Mouse (Mus musculus): ENCODE measurements around the gene Fez1. TPM values are rescaled to one million over a fixed set of nuclear protein-coding genes. Genes with fewer than 3 reads are reported as not detected.
A peak's percentile ranks its signal among the peaks of the same experiment; 100 is the strongest.

The Fez1 gene
- total RNA-seq, 2 experiments from 2014 or later, result 1.0 to 1.7 TPM

GRCm38 (mm10) chr9:36885237-36885636 lies 63.6 kb downstream of the Fez1 start:
- intact Hi-C loops (cut with DNase I), result no loop called here
- DNase-seq, result peak in 1 of 2 experiments; percentile 7

GRCm38 (mm10) chr9:36890552-36890951 lies 68.9 kb downstream of the Fez1 start:
- intact Hi-C loops (cut with DNase I), result loop anchor here (10.0 kb wide), 1 partner anchor 434 kb away; no protein-coding TSS in a partner anchor
- DNase-seq, result peak; percentile 40 to 66

DNA sequence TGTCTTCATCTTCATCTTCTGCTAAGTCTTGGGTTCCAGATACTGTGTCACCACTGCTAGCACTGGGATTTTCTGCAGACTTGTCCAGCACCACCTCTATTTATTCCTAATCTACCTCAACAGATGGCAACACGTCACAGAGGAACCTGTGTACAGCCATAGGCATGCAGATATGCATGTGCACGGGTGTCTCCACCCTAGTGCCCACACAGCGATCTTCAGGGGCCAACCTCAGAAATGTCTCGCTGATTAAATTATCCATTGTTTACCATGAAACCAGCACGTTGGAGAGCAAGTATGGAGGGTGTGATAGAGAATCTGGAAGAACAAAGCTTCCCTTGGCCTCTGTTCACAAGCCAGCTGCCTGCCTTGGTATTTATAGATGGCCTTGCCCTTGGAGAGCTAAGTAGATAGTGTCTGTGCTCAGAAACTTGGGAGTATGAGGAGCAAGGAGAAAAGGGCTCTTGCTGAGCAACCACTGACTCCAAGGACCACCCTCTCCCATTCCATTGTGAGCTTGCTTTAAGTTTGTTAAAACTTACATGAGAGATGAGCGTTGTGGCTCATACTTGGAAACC lies 71.8 kb downstream of the Fez1 start:
- DNase-seq, result no peak
- intact Hi-C loops (cut with DNase I), result loop anchor here (10.0 kb wide), 1 partner anchor 431 kb away; no protein-coding TSS in a partner anchor

- intact Hi-C loops (cut with DNase I), result loop anchor here (1.0 to 10.0 kb wide), 3 partner anchors 74 to 431 kb away; no protein-coding TSS in a partner anchor
- peak in 1 of 2 experiments; percentile 5 for DNase-seq
Observed at GRCm38 (mm10) chr9:36894242-36894641, 72.6 kb downstream of the Fez1 start.

- intact Hi-C loops (cut with DNase I), result loop anchor here (2.0 to 10.0 kb wide), 3 partner anchors 252 to 430 kb away; partner anchors contain the start of gene Pknox2
- DNase-seq, result peak; percentile 43 to 54
Observed at GRCm38 (mm10) chr9:36895009-36895693, 73.5 kb downstream of the Fez1 start.

GRCm38 (mm10) chr9:36898560-36898959 lies 76.9 kb downstream of the Fez1 start:
- intact Hi-C loops (cut with DNase I), result loop anchor here (5.0 to 10.0 kb wide), 2 partner anchors 249 to 426 kb away; partner anchors contain the start of gene Pknox2
- peak; percentile 48 to 55 for DNase-seq

DNA sequence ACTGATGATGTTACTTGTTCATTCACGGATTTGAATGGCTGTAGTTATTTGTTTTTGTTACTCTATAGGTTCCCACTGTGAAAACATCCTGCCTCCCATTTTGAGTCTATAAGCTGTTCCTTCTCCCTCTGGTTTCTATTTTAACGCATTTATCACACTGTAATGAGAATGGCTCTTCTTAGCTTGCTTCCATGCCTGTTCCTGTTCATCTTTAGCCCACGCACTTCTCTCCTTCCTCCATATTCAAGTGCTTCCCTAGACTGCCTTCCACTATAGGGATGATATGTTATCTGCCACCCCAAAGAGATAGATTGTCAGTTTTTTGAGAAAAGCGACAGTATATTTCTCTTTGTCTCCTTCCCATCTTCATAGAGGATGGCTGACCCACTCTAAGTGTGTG lies 78.8 kb downstream of the Fez1 start:
- no peak for DNase-seq
- intact Hi-C loops (cut with DNase I), result no loop called here

- DNase-seq, result no peak
- intact Hi-C loops (cut with DNase I), result no loop called here
Observed at GRCm38 (mm10) chr9:36905452-36905851, 83.8 kb downstream of the Fez1 start.

DNA sequence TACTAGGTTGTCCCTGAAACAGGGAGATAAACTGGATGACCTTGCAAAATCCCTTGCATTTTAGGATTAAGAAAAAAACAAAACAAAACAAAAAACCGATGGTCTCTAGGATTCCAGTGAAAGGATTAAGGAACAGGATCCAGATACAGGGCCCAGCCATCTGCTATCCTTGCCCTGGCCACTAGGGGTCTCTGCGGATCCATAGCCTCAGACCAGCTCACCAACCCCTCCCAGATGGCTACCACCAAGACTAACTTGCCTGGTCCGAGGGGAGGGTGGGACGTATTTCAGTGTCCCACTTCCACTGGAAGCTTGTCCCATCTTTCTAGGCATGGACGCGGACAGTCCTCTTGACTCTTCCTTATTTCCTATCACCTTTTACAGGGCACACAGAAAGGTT lies 94.7 kb downstream of the Fez1 start:
- DNase-seq, result peak; percentile 80 to 81
- intact Hi-C loops (cut with DNase I), result loop anchor here (1.0 to 5.0 kb wide), 3 partner anchors 54 to 314 kb away; partner anchors contain the start of gene Pknox2

DNA sequence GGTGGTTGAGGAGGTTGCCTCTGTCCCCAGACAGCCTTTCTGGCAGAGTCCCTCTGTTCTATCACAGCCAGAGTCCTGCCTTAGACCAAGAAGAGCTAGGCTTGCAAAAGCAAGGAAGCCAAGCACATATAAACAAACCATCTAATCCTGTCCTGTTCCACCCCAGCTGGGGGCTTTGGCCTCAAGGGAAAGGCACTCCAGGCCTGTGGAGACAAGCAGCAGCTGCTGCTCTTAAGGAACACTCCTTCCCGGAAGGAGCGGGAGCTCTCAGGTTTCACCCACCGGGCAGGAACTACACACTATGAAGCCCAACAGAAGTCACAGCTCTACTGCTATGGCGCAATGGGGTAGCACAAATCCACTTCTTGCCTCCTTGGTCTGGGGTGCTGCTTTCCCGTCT lies 95.3 kb downstream of the Fez1 start:
- DNase-seq, result no peak
- intact Hi-C loops (cut with DNase I), result loop anchor here (1.0 to 5.0 kb wide), 3 partner anchors 53 to 314 kb away; partner anchors contain the start of gene Pknox2

DNA sequence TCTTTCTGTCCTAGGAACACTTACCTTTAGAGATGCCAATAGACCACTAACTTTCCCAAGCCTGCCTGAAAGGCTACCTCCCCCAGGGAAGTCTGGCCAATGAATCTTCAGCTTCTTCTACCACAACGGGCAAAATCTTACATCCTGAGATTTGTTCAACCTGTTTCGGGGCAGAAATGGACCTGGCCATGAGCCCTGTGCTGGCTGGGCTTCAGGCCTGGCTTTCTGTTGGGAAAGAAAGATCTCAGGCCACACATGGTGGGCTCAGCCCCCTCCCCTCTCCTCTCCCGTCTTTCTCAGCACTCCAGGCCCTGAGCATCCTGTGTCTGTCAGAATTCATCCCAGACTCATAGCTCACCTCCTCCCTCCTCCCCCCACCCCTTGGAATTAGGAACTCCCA lies 96.9 kb downstream of the Fez1 start:
- DNase-seq, result no peak
- intact Hi-C loops (cut with DNase I), result loop anchor here (5.0 kb wide), 1 partner anchor 229 kb away; the partner anchor contains the start of gene Pknox2

DNA sequence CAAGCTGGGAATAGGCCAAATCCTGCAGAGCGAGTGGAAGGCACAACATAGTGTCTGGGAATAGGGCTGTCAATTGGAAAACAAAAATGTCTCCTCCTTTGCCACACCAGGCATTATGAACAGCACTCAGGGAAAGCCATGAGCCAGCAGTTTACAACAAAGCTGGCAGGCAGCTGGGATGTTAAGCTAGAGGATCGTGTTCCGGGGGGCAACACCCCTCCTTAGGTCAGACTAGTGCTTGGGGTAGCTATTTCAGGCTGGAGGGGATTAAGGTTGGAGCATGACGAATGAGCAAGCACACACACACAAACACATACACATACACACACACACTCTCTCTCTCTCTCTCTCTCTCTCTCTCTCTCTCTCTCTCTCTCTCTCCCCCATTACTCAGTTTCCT lies 97.8 kb downstream of the Fez1 start:
- intact Hi-C loops (cut with DNase I), result loop anchor here (5.0 kb wide), 1 partner anchor 228 kb away; the partner anchor contains the start of gene Pknox2
- DNase-seq, result no peak

GRCm38 (mm10) chr9:36921718-36922415 lies 100.2 kb downstream of the Fez1 start:
- no peak for DNase-seq
- intact Hi-C loops (cut with DNase I), result no loop called here

DNA sequence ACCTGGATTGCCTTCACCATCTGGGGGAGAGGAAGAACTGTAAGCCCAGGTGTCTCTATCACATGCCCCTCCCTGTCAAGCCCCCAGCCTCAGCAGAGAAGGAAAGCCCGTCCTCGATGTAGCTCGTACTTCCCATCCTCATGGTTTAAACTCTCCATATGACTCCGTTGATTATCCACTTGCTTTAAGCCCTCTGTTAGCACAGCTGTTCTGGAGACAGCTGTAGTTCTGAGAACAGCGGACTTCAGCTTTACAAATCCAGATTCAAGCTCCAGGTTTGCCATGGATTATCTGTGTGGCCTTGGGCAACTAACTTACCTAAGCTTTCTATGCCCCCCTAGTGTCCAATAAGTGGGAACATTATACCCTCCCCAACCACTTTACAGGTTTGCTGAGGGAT lies 102.1 kb downstream of the Fez1 start:
- intact Hi-C loops (cut with DNase I), result no loop called here
- DNase-seq, result no peak

Other genes starting within 250 kb of the Fez1 start
- not detected for gene Gm17689, start 239.2 kb upstream of the Fez1 start, total RNA-seq (2021)
- not detected for gene A630095E13Rik, start 178.5 kb upstream of the Fez1 start, total RNA-seq (2021)
- gene Acrv1, start 128.6 kb upstream of the Fez1 start, total RNA-seq (2021), result not detected
- under 1 TPM; 0.11 to 0.25 TPM for gene Chek1, start 94.8 kb upstream of the Fez1 start, total RNA-seq (2021)
- gene Stt3a, start 54.2 kb upstream of the Fez1 start, total RNA-seq (2021), result 10 to 100 TPM; 57.8 to 64.9 TPM
- gene Ei24, start 24.5 kb upstream of the Fez1 start, total RNA-seq (2021), result 10 to 100 TPM; 80.8 to 82.1 TPM